13 mouse cellular contexts compared by ENCODE assay signal in genomic region chr9:122254386-122254785, GRCm38 (mm10). TPM values are rescaled to one million over a fixed set of nuclear protein-coding genes. Genes with fewer than 3 reads are reported as not detected.
DNase-seq lines count a peak whose midpoint lies in the region.
"Had no signal": no experiment of that assay in that cellular context is flagged by ENCODE, and none has a peak within 500 bp of the region (broad histone marks: within the 10 kb centered on the region; RNA-seq: fewer than 3 reads in every experiment).

No protein-coding gene starts in this region.

- intact Hi-C loops in heart, postnatal 10 days (cut with DNase I), result no loop called here

- DNase-seq in adrenal gland, adult 8-10 months, result peak; percentile 44
- no peak for DNase-seq in adrenal gland, adult 18-20 months (ENCODE audit: low spot score in 2 of 2)
- DNase-seq in adrenal gland, postnatal 10 days, result peak; percentile 47
- DNase-seq in adrenal gland, postnatal 25 days, result peak; percentile 36
- no peak for DNase-seq in heart, postnatal 10 days
- DNase-seq in cerebellum, adult 11 months, result no peak
- DNase-seq in frontal cortex, postnatal 25 days (ENCODE audit: low spot score in 2 of 2), result no peak
- DNase-seq: cerebellum, adult 18-20 months; cerebellum, adult 8-10 months; cerebellum, adult 9-11 months; cerebellum, postnatal 14 days; cerebellum, postnatal 36 days; embryo, embryonic 11 days had no signal

RNA-seq across cellular contexts. Expression of gene Ano10, which starts 39.8 kb away (rescaled TPM):
- 10 to 100 TPM; 75.1 to 96.2 (median 85.1) TPM for total RNA-seq in adrenal gland, adult 8-10 months (2022)
- total RNA-seq in adrenal gland, adult 18-20 months (2021), result 10 to 100 TPM; 59.0 to 93.2 TPM
- 10 to 100 TPM; 50.7 to 58.8 TPM for total RNA-seq in adrenal gland, postnatal 10 days (2021)
- 82.0 and 86.6 TPM in 2 replicates for total RNA-seq in adrenal gland, postnatal 25 days (2021)
- 10 to 100 TPM; 28.2 to 31.5 TPM for total RNA-seq in heart, postnatal 10 days (2021)

Comparison
In these comparisons a context has a peak if more than half of its experiments do, and no peak if none do; other contexts are left out.
1. DNase-seq: peak in adrenal gland, adult 8-10 months (single experiment), adrenal gland, postnatal 10 days (single experiment) and adrenal gland, postnatal 25 days (single experiment); none in adrenal gland, adult 18-20 months (0 of 2), heart, postnatal 10 days (0 of 2), cerebellum, adult 11 months (single experiment) and frontal cortex, postnatal 25 days (0 of 2).